Mouse (Mus musculus) limb, embryonic 10.5 days (tissue): ENCODE measurements around the gene Il16. TPM values are rescaled to one million over a fixed set of nuclear protein-coding genes. Genes with fewer than 3 reads are reported as not detected.

Experiments
- DNase-seq: peaks from one replicate; pipeline ENCODE4 v3.0.0-alpha.2; 2017; ENCODE audit warnings: low spot score
- H3K27ac ChIP-seq: fragments of 300-500 bp; sonication (generic); 2 replicates; pipeline ENCODE4 v1.5.1; 2016; ENCODE audit warnings: mild to moderate bottlenecking
- H3K27me3 ChIP-seq: fragments of 300-500 bp; sonication (generic); 2 replicates; pipeline ENCODE4 v1.6.1; 2016; ENCODE audit warnings: low read depth, mild to moderate bottlenecking; ENCODE audit not compliant: poor library complexity, severe bottlenecking
- H3K36me3 ChIP-seq: fragments of 300-500 bp; sonication (generic); 2 replicates; pipeline ENCODE4 v1.6.1; 2016; ENCODE audit warnings: mild to moderate bottlenecking, moderate library complexity
- H3K4me1 ChIP-seq: fragments of 300-500 bp; sonication (generic); 2 replicates; pipeline ENCODE4 v1.6.1; 2016
- H3K4me3 ChIP-seq: fragments of 300-500 bp; sonication (generic); 2 replicates; pipeline ENCODE4 v1.5.1; 2016; ENCODE audit warnings: mild to moderate bottlenecking, moderate library complexity
- H3K9me3 ChIP-seq: fragments of 300-500 bp; sonication (generic); replicated peaks from 2 replicates; pipeline ENCODE4 v1.6.1; 2016; ENCODE audit warnings: mild to moderate bottlenecking
- WGBS: fragments of 180-500 bp; shearing (Covaris S2); methylation state at CpG from one replicate; pipeline ENCODE4 v1.1.7; 2016; 5-methylcytosine and 5-hydroxymethylcytosine counted together
- polyA plus RNA-seq: library from polyadenylated mRNA; unstranded; fragments of >200 nt; fragmentation: Nextera tagmentation; extraction: Ambion mirVana; gene quantifications from 2 replicates; pipeline ENCODE4 v1.2.1, GENCODE M21; 2016

Gene Il16
- polyA plus RNA-seq, 1 experiment from 2014 or later: 3.4 TPM

DNA sequence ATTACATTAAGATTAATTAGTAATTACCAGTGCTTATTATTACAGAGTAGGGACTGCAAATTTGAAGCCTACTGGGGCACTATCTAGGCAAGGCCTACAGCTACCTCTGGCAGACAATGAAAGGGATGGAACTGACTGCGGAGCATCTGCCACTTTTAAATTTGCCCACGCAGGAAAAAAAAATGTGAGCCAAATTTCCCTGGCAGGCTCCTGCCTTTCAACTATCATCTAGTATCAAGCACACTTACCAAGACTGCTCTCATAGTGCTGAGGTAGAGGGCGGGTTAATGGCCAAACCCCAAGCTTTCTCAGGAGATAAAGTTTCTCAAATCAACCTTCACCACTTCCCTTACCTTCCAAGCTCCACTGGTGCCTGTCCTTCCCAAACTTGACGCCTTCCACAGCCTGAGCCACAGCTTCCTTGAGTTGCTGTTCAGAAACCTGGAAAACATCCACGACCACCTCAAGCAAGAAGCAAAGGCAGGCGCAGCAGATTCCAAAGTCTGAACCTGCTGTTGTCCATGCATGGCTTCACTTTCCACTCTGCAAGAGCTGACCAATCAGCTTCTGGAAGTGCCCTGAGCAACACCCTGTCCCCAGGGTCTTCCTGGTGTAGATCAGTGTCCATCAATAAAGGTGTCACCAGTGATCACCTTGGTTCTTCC is 82.7 kb downstream of the Il16 start:
- no peaks in the 10 kb centered on the region for H3K27me3 ChIP-seq
- WGBS: 87% methylated on average over 6 of the region's 6 CpGs
- H3K9me3 ChIP-seq: no peaks in the 10 kb centered on the region
- DNase-seq: no peak
- no peak overlapping the region for H3K27ac ChIP-seq
- H3K4me1 ChIP-seq: no peaks in the 10 kb centered on the region
- no peak overlapping the region for H3K4me3 ChIP-seq
- no peaks in the 10 kb centered on the region for H3K36me3 ChIP-seq

- Histone ChIP-seq H3K27ac (no peak overlapping the region), H3K36me3 (no peaks in the 10 kb centered on the region), H3K4me1 (no peaks in the 10 kb centered on the region), H3K9me3 (no peaks in the 10 kb centered on the region), H3K4me3 (no peak overlapping the region), H3K27me3 (no peaks in the 10 kb centered on the region)
- no peak for DNase-seq
- WGBS: 94% methylated on average over 3 of the region's 3 CpGs
Measured at GRCm38 (mm10) chr7:83661763-83662162, 83.8 kb downstream of the Il16 start.

DNA sequence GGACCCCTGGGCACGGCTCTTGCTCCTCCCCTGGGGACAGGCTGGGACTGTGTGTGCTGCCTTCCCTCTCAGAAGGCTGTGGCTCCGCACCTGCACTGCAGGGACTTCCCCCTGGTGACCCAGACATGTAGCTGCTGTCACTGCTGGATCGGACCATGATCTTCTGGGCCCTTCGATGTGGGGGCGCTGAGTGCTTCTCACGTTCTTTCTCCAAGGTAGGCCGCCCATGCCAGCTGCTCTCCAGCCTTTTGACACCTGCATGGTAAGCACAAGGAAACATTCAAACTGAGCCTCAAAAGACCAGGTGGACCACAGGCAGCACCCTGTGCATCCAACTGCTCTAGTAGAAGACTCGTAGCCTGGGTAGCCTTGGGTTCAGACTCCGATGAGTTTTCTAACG is 84.5 kb downstream of the Il16 start:
- no peaks in the 10 kb centered on the region for H3K9me3 ChIP-seq
- H3K36me3 ChIP-seq: no peaks in the 10 kb centered on the region
- H3K4me1 ChIP-seq: no peaks in the 10 kb centered on the region
- no peaks in the 10 kb centered on the region for H3K27me3 ChIP-seq
- WGBS: 90% methylated on average over 10 of the region's 10 CpGs
- DNase-seq: no peak
- H3K27ac ChIP-seq: no peak overlapping the region
- H3K4me3 ChIP-seq: no peak overlapping the region

DNA sequence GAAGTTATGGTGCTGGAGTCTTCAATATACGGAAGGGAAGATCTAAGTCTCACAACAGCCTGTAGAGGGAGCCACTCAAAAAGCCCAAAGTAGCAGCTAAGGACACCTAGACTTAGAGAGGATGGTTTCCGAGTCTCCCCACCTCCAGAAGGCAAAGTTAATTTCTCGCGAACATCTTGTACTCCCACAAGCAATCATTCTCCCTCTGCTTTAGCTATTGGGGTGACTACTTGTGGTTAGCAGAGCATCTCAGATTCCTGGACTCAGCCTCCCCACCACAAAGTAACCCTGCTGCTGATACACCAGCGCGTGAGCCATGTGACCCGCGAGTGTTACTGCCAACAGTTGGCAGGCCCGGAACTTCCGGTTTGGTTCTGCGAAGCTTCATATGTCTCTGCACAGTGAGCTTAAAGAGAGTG is 85.2 kb downstream of the Il16 start:
- Histone ChIP-seq H3K9me3 (no peaks in the 10 kb centered on the region), H3K27ac (no peak overlapping the region), H3K27me3 (no peaks in the 10 kb centered on the region), H3K36me3 (no peaks in the 10 kb centered on the region), H3K4me1 (peaks cover 2% of the 10 kb centered on the region), H3K4me3 (no peak overlapping the region)
- DNase-seq: no peak
- 92% methylated on average over 11 of the region's 11 CpGs for WGBS

- WGBS: 85% methylated on average over 9 of the region's 9 CpGs
- DNase-seq: no peak
- peaks cover 5% of the 10 kb centered on the region for H3K4me1 ChIP-seq
Measured at GRCm38 (mm10) chr7:83659159-83660065, 86.1 kb downstream of the Il16 start.

DNA sequence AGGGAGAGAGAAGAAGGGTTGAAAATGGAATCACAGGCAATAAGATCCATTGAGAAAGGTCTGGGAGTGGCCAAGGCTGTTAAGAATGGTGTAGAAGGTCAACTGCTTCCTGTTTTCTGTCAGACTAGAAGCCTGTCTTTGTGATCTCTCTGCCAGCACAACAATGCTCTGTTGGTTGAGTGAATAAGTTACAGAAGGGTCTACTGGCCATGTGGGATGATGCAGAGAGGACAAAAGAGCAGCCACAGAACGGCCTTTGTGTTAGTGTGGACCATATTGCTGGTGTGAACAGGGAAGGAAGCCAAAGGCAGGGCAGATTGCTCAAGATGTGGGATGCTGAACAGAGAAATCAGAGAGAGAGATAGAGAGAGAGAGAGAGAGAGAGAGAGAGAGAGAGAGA is 86.8 kb downstream of the Il16 start:
- Histone ChIP-seq H3K4me3 (no peak overlapping the region), H3K36me3 (no peaks in the 10 kb centered on the region), H3K27ac (no peak overlapping the region), H3K27me3 (no peaks in the 10 kb centered on the region), H3K4me1 (peaks cover 5% of the 10 kb centered on the region), H3K9me3 (no peaks in the 10 kb centered on the region)
- 89% methylated on average over 1 of the region's 1 CpGs for WGBS
- no peak for DNase-seq

More at GRCm38 (mm10) chr7:83659159-83660065, 86.1 kb downstream of the Il16 start:
- no peaks in the 10 kb centered on the region for H3K36me3 ChIP-seq
- H3K27me3 ChIP-seq: no peaks in the 10 kb centered on the region
- H3K9me3 ChIP-seq: no peaks in the 10 kb centered on the region
- no peak overlapping the region for H3K27ac ChIP-seq
- H3K4me3 ChIP-seq: no peak overlapping the region

DNA sequence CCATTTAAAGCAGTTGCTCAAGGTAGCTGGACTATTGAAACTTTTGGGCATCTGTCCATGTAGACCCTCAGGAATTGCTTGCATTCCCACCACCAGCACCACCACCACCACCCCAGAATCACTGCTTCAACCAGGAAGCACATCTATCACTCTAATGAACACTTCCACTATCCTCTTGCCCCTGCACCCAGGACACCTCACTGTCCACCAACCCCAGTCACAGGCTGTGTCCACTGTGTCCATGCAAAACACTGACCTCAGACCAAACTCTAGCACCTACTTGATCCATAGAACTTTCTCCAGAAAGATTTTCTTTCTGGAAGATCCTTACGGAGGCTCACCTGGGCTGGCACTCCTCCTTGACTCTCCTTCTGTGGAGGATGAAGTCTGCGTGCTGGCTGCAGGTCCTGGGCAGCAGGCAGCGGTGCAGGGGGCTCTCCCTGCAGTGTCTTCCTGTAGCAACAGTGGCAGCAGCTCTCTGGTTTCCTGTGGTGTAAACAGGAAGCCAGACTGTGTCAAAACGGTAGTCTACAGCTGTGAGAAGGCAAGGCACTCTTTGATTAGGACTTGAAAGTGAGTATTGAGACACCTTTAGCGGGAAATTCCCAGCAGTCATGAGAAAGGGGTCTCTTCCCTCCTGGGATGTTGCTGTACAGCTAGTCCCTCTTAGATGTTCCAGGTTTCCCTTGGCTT is 90.4 kb downstream of the Il16 start:
- Histone ChIP-seq H3K36me3 (no peaks in the 10 kb centered on the region), H3K4me3 (no peak overlapping the region), H3K9me3 (no peaks in the 10 kb centered on the region), H3K27ac (peak overlapping the region; percentile 40; the same call in 1 of the 2 replicates), H3K4me1 (peaks cover 5% of the 10 kb centered on the region), H3K27me3 (no peaks in the 10 kb centered on the region)
- WGBS: 53% methylated on average over 5 of the region's 5 CpGs
- DNase-seq: no peak

GRCm38 (mm10) chr7:83654196-83654595 is 91.3 kb downstream of the Il16 start:
- no peaks in the 10 kb centered on the region for H3K9me3 ChIP-seq
- peaks cover 5% of the 10 kb centered on the region for H3K4me1 ChIP-seq
- H3K36me3 ChIP-seq: no peaks in the 10 kb centered on the region
- WGBS: 86% methylated on average over 2 of the region's 2 CpGs
- no peak for DNase-seq
- no peaks in the 10 kb centered on the region for H3K27me3 ChIP-seq
- no peak overlapping the region for H3K4me3 ChIP-seq
- H3K27ac ChIP-seq: no peak overlapping the region

GRCm38 (mm10) chr7:83653605-83654051 is 91.9 kb downstream of the Il16 start:
- Histone ChIP-seq H3K9me3 (no peaks in the 10 kb centered on the region), H3K36me3 (no peaks in the 10 kb centered on the region), H3K4me1 (peaks cover 5% of the 10 kb centered on the region), H3K27me3 (no peaks in the 10 kb centered on the region), H3K4me3 (no peak overlapping the region), H3K27ac (no peak overlapping the region)
- no peak for DNase-seq
- 80% methylated on average over 2 of the region's 2 CpGs for WGBS

- WGBS: 76% methylated on average over 5 of the region's 5 CpGs
- H3K27me3 ChIP-seq: no peaks in the 10 kb centered on the region
- no peaks in the 10 kb centered on the region for H3K9me3 ChIP-seq
- no peak overlapping the region for H3K27ac ChIP-seq
- peaks cover 5% of the 10 kb centered on the region for H3K4me1 ChIP-seq
- H3K36me3 ChIP-seq: no peaks in the 10 kb centered on the region
- no peak for DNase-seq
- no peak overlapping the region for H3K4me3 ChIP-seq
Measured at GRCm38 (mm10) chr7:83652498-83652897, 93.0 kb downstream of the Il16 start.

DNA sequence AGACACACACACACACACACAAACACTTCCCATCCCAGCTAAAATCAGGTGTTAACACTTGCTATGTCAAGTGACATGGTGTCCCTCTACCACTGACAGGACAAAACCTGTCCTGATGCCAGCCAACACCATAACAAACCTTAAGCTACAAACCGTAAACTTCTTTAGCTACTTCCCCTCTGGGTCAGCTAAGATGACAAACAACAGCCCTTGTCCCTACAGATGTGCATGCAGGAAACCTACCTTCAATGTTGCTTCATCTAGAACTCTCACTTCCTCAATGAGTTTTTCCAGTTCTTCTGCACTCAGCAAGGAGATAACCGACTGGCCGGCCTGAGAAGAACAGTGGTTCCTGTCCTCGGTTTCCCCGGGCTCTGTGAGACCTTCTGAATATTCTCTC is 94.9 kb downstream of the Il16 start:
- 90% methylated on average over 5 of the region's 5 CpGs for WGBS
- Histone ChIP-seq H3K27ac (no peak overlapping the region), H3K27me3 (no peaks in the 10 kb centered on the region), H3K4me3 (no peak overlapping the region), H3K36me3 (no peaks in the 10 kb centered on the region), H3K9me3 (no peaks in the 10 kb centered on the region), H3K4me1 (peaks cover 5% of the 10 kb centered on the region)
- DNase-seq: no peak

DNA sequence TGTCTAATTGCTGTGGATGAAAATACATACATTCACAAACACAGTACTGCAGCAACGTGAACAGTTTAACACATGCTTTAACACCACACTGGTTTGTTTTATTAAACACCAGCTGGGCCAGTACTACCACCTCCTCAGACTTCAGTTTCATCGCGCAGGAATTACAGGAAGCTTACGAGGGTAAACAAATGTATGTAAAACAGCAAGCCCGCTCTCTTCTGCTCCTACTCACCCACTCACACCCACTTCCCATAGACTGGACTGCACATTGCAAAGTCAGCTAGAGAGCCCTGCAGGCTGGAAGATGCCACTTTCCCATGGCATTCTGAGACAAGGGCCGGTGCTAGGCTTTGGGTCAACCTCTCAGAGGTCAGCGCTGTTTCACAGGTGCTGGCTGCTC is 96.7 kb downstream of the Il16 start:
- H3K36me3 ChIP-seq: peaks cover 2% of the 10 kb centered on the region; the same call in 1 of the 2 replicates
- DNase-seq: no peak
- H3K9me3 ChIP-seq: no peaks in the 10 kb centered on the region
- WGBS: 90% methylated on average over 7 of the region's 7 CpGs
- H3K4me3 ChIP-seq: no peak overlapping the region
- H3K27me3 ChIP-seq: no peaks in the 10 kb centered on the region
- no peaks in the 10 kb centered on the region for H3K4me1 ChIP-seq
- H3K27ac ChIP-seq: no peak overlapping the region

DNA sequence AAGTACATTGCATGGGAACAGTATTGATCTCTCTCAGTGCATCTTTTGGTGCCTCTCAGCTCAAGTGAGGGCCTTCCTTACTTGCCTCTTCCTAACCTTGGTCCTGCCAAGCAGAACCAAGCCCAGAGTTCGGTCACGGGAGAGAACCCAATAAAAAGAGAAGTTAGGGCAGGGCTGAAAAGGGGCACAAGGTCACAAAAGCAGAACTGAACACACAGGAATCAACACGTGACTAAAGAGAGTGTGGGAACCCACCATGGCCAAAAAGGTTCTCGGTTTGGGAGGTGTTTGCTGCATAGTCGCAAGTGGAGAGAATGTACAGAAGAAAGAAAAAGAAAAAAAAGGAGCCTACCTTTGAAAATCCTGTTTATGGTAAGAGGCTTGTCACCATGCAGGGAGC is 100.0 kb downstream of the Il16 start:
- Histone ChIP-seq H3K36me3 (peaks cover 12% of the 10 kb centered on the region), H3K4me3 (no peak overlapping the region), H3K9me3 (no peaks in the 10 kb centered on the region), H3K27ac (no peak overlapping the region), H3K4me1 (no peaks in the 10 kb centered on the region), H3K27me3 (no peaks in the 10 kb centered on the region)
- WGBS: 92% methylated on average over 5 of the region's 5 CpGs
- no peak for DNase-seq
